Mouse (Mus musculus) liver, embryonic 14.5 days (tissue): ENCODE results near the gene Nphp3.

ENCODE experiments used
- CTCF ChIP-seq: IDR thresholded peaks from 2 replicates; pipeline ENCODE4 v1.5.1; 2016; ENCODE audit warnings: antibody characterized with exemption, low read depth, control low read depth
- EP300 ChIP-seq: IDR thresholded peaks from 2 replicates; pipeline ENCODE4 v1.6.1; 2016; ENCODE audit warnings: antibody characterized with exemption, low read depth

GRCm38 (mm10) chr9:104051028-104051427, 48.7 kb downstream of the Nphp3 start:
- TF ChIP-seq CTCF: no peak
- no peak for TF ChIP-seq EP300
